Mouse (Mus musculus) MEL-GATA-1-ER (cell line): ENCODE measurements around the gene Adam19.
A peak's percentile ranks its signal among the peaks of the same experiment; 100 is the strongest.
"Not testable (repeated sequence)": the region's sequence is repeated elsewhere in the genome, so short reads cannot be mapped to it uniquely, and the experiment has no call there.

Source experiments
- DNase-seq: peaks from one replicate; pipeline ENCODE4 v3.0.0-alpha.2; 2012; ENCODE audit warnings: low read depth; ENCODE audit errors: extremely low read depth

The Adam19 gene

GRCm38 (mm10) chr11:46128548-46128945 is 72.8 kb downstream of the Adam19 start:
- peak; percentile 54 for DNase-seq

- DNase-seq = no peak
Measured at GRCm38 (mm10) chr11:46131022-46131986, 75.5 kb downstream of the Adam19 start.

GRCm38 (mm10) chr11:46134899-46135298 is 79.1 kb downstream of the Adam19 start:
- DNase-seq = no peak

- no peak for DNase-seq
Measured at GRCm38 (mm10) chr11:46143342-46143741, 87.5 kb downstream of the Adam19 start.

GRCm38 (mm10) chr11:46145163-46145875 is 89.5 kb downstream of the Adam19 start:
- no peak for DNase-seq

- no peak for DNase-seq
Measured at GRCm38 (mm10) chr11:46146619-46147018, 90.8 kb downstream of the Adam19 start.

- DNase-seq = no peak
Measured at GRCm38 (mm10) chr11:46156945-46157344, 101.2 kb downstream of the Adam19 start.

GRCm38 (mm10) chr11:46157462-46157861 is 101.7 kb downstream of the Adam19 start:
- DNase-seq = no peak

GRCm38 (mm10) chr11:46165866-46166585 is 110.2 kb downstream of the Adam19 start, which contains the start of gene Nipal4:
Nipal4 (minus strand) TSS chr11:46166508.
- no peak for DNase-seq

- DNase-seq = no peak
Measured at GRCm38 (mm10) chr11:46168506-46168905, 112.7 kb downstream of the Adam19 start.

- DNase-seq = no peak
Measured at GRCm38 (mm10) chr11:46169908-46170307, 114.1 kb downstream of the Adam19 start.

- no peak for DNase-seq
Measured at GRCm38 (mm10) chr11:46172128-46172527, 116.3 kb downstream of the Adam19 start.

GRCm38 (mm10) chr11:46176155-46176554 is 120.4 kb downstream of the Adam19 start:
- DNase-seq = no peak

GRCm38 (mm10) chr11:46177246-46178043 is 121.7 kb downstream of the Adam19 start:
- no peak for DNase-seq

GRCm38 (mm10) chr11:46182031-46182430 is 126.2 kb downstream of the Adam19 start:
- DNase-seq = not testable (repeated sequence)

- no peak for DNase-seq
Measured at GRCm38 (mm10) chr11:46184946-46185345, 129.2 kb downstream of the Adam19 start.

GRCm38 (mm10) chr11:46185486-46185885 is 129.7 kb downstream of the Adam19 start:
- no peak for DNase-seq

- DNase-seq = no peak
Measured at GRCm38 (mm10) chr11:46188283-46188682, 132.5 kb downstream of the Adam19 start.

GRCm38 (mm10) chr11:46194175-46194574 is 138.4 kb downstream of the Adam19 start:
- no peak for DNase-seq
